Mouse (Mus musculus) heart, postnatal 14 days (tissue): ENCODE results near the gene Chd4. TPM values are rescaled to one million over a fixed set of nuclear protein-coding genes. Genes with fewer than 3 reads are reported as not detected.
"Not testable (repeated sequence)": the region's sequence is repeated elsewhere in the genome, so short reads cannot be mapped to it uniquely, and the experiment has no call there.

Experiments
- DNase-seq, 2 experiments: peaks; one replicate each; pipeline ENCODE4 v3.0.0; 2021 to 2022
- intact Hi-C: fragments of 180-260 bp; cut with DNase I; formaldehyde crosslinking; loops from one replicate; pipeline ENCODE4 v1.15.1; 2025
- long read RNA-seq, 2 experiments: library from polyadenylated mRNA; stranded (forward); transcript quantifications; one replicate each; pipeline ENCODE4 v2.0.0; 2021
- total RNA-seq, 2 experiments: library from RNA; stranded (reverse); gene quantifications; 2 replicates each; pipeline ENCODE4 v1.2.3; 2021

Gene Chd4
- total RNA-seq, result 100 to 1,000 TPM; 141 to 145 TPM
- long read RNA-seq, experiment 1, full-length matches to known transcripts, result 1 of 16 reads
- long read RNA-seq, experiment 1, partial matches to known transcripts, result 12 of 16 reads
- long read RNA-seq, experiment 1, other reads (novel, unspliced or antisense), result 3 of 16 reads
- long read RNA-seq, experiment 2, full-length matches to known transcripts, result 1 of 11 reads
- long read RNA-seq, experiment 2, partial matches to known transcripts, result 7 of 11 reads
- long read RNA-seq, experiment 2, other reads (novel, unspliced or antisense), result 3 of 11 reads

GRCm38 (mm10) chr6:125095391-125096278 is at the start of gene Chd4:
Gene Chd4, plus strand, starts transcription at chr6:125095981.
- intact Hi-C loops, result no loop called here
- peak; percentile 92 for DNase-seq

DNA sequence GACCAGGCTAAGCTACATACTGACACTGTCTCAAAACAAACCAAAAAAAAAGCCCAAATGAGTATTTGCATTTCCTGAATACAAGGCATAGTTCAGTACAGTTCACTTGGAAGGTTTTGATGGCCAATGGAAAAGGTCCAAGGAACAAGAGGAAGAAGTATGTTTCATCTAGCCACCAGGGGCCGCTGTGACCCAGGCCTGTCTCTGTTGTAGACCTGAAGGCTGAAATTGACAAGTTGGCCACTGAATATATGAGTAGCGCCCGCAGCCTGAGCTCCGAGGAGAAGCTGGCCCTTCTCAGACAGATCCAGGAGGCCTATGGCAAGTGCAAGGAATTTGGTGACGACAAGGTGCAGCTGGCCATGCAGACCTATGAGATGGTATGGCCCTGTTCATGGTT is 49.1 kb upstream of the Chd4 start:
- intact Hi-C loops, result loop anchor here (1.0 to 5.0 kb wide), 2 partner anchors 36 to 226 kb away; no protein-coding TSS in a partner anchor

DNA sequence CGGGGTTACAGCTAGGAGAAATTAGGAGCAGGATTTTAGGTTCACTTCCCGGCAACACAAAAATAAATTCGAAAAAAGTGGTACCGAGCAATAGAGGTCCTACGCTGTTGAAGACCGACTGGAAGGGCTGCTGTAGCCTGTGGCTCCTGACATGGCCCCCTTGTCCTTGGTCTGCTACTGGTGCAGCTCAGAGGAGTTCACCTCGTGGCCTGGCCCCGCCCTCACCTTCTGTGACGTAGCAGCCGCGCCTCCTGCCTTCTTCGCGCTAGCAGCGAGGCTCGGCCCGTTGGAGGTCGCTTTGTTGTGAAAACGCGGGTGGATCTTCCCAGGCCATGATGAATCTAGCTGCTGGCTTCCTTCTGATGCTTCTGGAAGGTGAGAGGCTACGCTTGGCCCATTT is 46.1 kb upstream of the Chd4 start, which contains the start of gene Acrbp:
Acrbp (plus strand) TSS at position 12 of the 400 bp plus-strand sequence.
- intact Hi-C loops, result loop anchor here (5.0 kb wide), 1 partner anchor 223 kb away; no protein-coding TSS in a partner anchor
- DNase-seq, result no peak

More for the DNA sequence above, 49.1 kb upstream of the Chd4 start:
- peak; percentile 85 to 90 for DNase-seq

DNA sequence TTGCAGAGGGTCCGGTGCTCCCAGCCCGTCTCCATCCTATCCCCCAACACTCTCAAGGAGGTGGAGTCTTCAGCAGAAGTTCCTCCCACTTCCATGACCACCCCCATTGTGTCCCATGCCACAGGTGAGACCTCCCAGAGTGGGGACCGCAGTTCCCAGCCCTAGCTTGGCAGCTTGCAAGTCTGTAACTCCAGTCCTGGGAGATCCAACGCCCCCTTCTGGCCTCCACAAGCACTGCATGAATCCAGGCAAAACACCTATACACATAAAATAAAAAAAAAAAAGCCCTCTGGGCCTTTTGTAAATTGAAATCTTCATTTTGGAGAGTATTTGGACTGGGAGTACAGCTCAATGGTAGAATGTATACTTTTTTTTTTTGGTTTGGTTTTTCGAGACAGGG is 44.5 kb upstream of the Chd4 start:
- no peak for DNase-seq
- intact Hi-C loops, result no loop called here

GRCm38 (mm10) chr6:125061493-125061892 is 34.3 kb upstream of the Chd4 start:
- no peak for DNase-seq
- intact Hi-C loops, result no loop called here

- no peak for DNase-seq
- intact Hi-C loops, result no loop called here
Observed at GRCm38 (mm10) chr6:125062511-125062910, 33.3 kb upstream of the Chd4 start.

GRCm38 (mm10) chr6:125063906-125064305 is 31.9 kb upstream of the Chd4 start:
- intact Hi-C loops, result no loop called here
- DNase-seq, result no peak

DNA sequence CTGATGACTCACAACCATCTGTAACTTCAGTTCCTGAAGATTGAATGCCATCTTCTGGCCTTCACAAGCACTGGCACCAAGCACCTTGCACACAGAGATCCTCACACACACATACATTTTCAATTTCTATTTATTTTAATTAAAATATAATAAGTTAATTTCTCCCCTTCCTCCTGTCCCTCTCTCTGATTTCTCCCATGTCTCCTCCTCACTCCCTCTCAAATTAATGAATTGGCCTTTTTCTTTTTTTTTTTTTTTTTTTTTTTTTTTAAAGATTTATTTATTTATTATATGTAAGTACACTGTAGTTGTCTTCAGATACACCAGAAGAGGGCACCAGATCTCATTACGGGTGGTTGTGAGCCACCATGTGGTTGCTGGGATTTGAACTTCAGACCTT is 30.6 kb upstream of the Chd4 start:
- DNase-seq, intact Hi-C loops: not testable (repeated sequence)

- intact Hi-C loops, result no loop called here
- DNase-seq, result no peak
Observed at GRCm38 (mm10) chr6:125067571-125067995, 28.2 kb upstream of the Chd4 start, which contains the start of gene Lpar5. Gene Lpar5, plus strand, starts transcription at chr6:125067920.

GRCm38 (mm10) chr6:125071170-125071895 is 24.4 kb upstream of the Chd4 start:
- DNase-seq, result no peak
- intact Hi-C loops, result no loop called here

GRCm38 (mm10) chr6:125071896-125072279 is 23.9 kb upstream of the Chd4 start:
- intact Hi-C loops, result no loop called here
- peak; percentile 31 to 52 for DNase-seq

DNA sequence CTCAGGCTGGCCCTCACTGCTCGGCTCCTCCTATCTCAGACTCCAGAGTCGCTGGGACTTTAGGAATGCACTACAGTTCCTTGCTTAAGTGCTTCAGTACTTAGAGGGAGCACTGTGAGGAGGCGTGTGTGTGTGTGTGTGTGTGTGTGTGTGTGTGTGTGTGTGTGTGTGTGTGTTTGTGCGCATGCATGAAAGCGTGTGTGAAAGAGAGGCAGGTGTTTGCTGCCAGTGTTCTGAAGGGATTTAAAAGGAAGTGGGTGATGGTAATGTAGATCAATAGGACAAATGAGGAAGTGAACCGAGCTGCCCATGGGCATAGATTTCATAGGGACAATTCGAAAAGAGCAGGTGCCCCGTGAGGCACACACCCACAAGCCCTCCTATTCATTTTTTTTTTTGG is 22.0 kb upstream of the Chd4 start:
- DNase-seq, result no peak
- intact Hi-C loops, result no loop called here

DNA sequence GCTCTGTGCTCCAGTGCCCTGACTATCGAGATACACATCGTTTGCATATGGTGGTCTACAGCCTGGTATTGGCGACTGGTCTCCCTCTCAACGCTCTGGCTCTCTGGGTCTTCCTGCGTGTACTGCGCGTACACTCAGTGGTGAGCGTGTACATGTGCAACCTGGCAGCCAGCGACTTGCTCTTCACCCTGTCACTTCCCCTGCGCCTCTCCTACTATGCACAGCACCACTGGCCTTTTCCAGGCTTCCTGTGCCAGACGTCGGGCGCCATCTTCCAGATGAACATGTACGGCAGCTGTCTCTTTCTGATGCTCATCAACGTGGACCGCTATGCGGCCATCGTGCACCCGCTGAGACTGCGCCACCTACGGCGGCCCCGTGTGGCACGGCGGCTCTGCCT is 14.4 kb upstream of the Chd4 start:
- intact Hi-C loops, result loop anchor here (5.0 to 10.0 kb wide), 3 partner anchors 147 to 234 kb away; partner anchors contain the start of genes Gpr162 and Mlf2
- DNase-seq, result no peak

DNA sequence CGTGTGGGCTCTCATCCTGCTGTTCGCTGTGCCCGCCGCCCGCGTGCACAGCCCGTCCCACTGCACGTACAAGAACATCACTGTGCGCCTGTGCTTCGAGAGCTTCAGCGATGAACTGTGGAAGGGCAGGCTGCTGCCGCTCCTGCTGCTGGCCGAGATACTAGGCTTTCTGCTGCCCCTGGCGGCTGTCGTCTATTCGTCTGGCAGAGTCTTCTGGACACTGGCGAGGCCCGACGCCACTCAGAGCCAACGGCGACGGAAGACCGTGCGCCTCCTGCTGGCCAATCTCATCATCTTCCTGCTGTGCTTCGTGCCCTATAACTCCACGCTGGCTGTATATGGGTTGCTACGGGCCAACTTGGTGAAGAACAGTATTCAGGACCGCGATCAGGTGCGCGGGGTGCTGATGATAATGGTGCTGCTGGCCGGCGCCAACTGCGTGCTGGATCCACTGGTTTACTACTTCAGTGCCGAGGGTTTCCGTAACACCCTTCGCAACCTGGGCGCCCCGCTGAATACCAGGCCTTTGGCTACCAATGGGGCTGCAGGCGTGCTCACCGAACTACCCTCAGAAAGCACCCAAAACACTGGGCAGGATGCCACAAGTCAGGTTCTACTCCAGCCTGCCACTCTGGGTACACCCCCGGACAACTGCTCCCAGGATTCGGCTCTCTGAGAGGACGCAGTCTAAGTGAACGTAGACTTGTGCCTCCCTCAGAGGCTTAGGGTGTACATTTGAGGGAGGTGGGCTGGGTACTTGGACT is 13.8 kb upstream of the Chd4 start:
- intact Hi-C loops, result loop anchor here (1.0 to 10.0 kb wide), 5 partner anchors 36 to 235 kb away; partner anchors contain the start of genes Gpr162 and Mlf2

DNA sequence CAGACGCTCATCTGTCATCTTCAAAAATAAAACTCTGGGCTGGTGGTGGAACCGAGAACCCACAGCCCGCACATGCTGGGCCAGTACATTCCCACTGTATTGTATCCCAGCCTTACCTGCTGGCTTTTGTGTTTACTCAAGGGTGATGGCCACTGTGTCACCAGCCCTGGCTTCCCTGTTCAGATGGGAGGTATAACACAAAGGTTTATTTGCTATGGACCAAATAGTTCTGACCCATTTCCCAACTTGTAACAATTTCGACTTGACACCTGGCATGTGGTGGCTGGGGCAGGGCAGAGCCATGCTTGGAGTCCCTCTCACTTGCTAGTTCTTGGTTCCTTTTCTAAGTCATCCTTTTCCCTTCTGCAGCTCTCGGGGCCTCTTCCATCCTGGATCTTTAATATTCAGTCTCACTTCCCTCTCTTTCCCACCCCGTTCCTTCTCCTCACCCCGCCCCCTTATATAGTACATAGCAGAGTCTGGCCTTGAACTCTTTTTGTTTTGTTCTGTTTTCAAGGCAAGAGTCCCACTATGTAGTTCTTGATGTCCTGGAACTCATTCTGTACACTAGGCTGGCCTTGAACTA is 12.9 kb upstream of the Chd4 start:
- intact Hi-C loops, result loop anchor here (1.0 to 10.0 kb wide), 5 partner anchors 37 to 236 kb away; partner anchors contain the start of genes Gpr162 and Mlf2
- no peak for DNase-seq

More for the DNA sequence above, 13.8 kb upstream of the Chd4 start:
- DNase-seq, result peak; percentile 91 to 94

- peak; percentile 60 to 78 for DNase-seq
- intact Hi-C loops, result loop anchor here (5.0 to 10.0 kb wide), 3 partner anchors 150 to 237 kb away; partner anchors contain the start of genes Gpr162 and Mlf2
Observed at GRCm38 (mm10) chr6:125084424-125084823, 11.4 kb upstream of the Chd4 start.

DNA sequence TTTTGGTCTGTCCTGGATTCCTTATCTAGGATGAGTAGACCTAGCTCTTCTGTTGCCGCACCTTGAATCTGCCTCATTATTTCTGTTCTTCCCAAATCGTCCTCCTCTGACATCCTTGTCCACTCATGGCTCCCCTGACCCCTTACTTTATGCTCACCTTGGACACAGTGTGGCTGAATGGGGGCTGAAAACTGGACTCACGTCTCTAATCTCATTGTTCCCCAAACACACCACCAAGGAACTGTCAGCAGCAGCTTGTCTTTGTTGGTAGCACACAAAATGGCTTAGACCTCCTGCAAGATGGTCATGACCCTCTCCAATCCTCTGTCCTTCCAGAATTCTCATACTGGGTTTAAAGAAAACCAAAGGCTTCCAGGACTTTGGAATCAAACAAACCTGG is 7.8 kb upstream of the Chd4 start:
- intact Hi-C loops, result loop anchor here (10.0 kb wide), 1 partner anchor 153 kb away; the partner anchor contains the start of gene Mlf2
- no peak for DNase-seq

DNA sequence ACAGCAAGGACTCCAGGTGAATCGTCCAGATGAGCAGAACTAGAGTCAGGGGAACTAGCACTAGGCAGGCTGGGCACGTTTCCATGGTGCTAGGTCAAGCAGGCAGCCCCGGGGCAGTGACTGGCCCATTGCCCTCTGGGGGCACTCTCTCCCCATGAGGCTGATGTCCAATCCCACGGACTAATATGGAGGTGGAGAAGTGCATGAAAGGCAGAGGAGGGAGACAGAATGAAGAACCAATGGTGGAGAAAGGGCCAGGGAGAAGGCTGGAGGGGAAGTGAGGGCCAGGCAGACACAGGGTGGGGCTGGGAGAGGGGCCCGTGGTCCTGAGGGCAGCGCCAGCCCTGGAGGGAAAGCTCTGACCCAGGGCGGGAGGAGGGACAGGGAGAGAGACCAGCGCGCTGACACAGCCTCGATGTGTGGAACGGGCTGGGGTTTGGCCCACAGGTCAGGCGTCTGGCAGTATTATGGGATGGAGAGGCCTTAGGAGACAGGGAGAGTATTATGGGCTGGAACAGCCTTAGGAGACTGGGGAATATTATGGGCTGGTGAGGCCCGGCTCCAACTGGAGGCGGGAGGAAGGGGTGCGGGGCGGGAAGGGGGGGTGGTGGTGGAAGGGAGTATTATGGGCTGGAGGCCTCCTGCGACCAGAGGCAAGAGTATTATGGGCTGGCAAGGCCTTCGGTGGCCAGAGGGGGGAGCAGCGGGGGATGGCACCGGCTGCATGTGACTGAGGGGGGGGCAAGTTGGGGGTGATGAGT is 7.0 kb upstream of the Chd4 start:
- DNase-seq, result peak; percentile 72 to 74
- intact Hi-C loops, result loop anchor here (10.0 kb wide), 1 partner anchor 154 kb away; the partner anchor contains the start of gene Mlf2
